Mouse (Mus musculus): Measurements from ENCODE around the gene Morn4.
A peak's percentile ranks its signal among the peaks of the same experiment; 100 is the strongest.

Gene Morn4

GRCm38 (mm10) chr19:42086166-42086565, at the start of gene Morn4:
Gene Morn4 (minus strand): TSS chr19:42086357.
- no peak for DNase-seq (ENCODE audit: extremely low read depth, low read depth, low spot score)

DNA sequence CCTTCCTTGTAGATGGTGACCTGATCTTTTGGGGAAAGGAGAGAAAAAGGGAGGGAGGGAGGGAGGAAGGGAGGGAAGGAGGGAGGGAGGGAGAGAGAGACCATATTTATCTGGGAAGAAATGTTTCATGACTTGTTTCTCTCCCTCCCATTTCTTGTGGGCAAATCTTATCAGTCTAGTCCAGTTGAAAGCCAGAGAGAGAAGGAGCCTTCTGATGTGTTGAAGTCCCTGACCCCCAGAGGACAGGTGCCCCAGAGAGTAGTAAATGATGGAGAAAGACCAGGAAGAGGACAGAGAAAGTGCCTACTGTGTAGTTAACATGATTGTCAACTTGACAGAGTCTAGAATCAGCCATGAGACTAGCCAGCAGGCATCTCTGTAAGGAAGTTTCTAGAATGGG, 48.9 kb upstream of the Morn4 start:
- DNase-seq (ENCODE audit: extremely low read depth, low read depth, low spot score) = no peak

DNA sequence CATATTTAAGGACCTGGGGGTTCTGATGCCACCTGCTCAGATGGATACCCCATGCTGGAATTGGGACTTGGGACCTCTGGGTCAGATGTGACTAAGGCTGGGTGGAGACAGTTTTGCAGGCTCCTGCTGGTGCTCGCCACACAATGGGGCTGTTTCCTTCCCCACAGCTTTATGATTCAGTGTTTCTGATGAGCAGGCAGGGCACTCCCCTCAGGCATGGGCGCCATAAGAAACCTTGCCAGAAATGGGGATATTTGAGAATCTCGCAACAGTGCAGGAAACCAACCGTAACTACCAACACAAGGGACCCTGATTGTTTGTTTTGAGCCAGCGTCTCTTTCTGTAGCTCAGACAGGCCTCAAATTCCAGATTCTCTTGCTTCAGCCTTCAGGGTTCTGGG, 44.9 kb upstream of the Morn4 start:
- no peak for DNase-seq (ENCODE audit: extremely low read depth, low read depth, low spot score)

- no peak for DNase-seq (ENCODE audit: extremely low read depth, low read depth, low spot score)
Observed at GRCm38 (mm10) chr19:42130294-42130606, 44.1 kb upstream of the Morn4 start.

DNA sequence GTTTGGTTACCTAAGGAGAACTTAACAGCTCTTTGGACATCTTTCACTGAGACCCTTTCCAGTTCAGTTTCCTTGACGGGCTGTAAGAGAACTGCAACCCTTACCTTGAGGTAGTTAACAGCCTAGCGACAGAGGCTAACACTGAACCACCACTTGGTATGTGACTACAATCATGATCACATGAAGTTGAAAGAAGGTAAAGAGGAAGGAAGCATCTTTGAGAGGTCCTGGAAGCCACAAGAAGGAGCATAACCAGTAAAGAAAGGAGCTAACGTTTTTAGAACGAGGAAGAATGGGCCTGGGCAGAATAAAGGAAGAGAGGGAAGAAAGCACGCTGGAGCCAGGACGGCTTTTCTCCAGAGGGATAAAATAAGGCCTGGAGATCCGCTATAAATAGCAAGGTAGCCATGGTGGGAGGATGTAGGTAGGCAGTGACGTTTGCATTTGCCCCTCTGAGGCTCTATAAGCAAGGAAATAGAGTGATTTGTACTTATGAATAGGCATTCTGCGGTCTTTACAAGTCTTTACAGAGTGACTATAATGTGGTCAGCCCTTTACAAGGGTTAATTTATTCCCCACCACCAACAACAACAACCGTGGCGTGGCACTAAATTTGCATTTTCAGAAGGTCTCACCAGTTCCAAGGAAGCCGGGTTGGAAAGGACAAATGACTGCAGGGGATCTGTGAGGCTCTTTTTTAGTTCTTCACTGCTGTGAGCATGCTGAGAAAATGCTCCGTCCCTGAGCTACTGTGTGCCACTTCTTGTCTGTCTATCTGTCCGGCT, 43.5 kb upstream of the Morn4 start:
- no peak for DNase-seq (ENCODE audit: extremely low read depth, low read depth, low spot score)

- peak; percentile 75 for DNase-seq (ENCODE audit: extremely low read depth, low read depth, low spot score)
Observed at GRCm38 (mm10) chr19:42128787-42129508, 42.8 kb upstream of the Morn4 start, which contains the start of gene Avpi1. Gene Avpi1 (minus strand): TSS chr19:42129059.

GRCm38 (mm10) chr19:42128052-42128740, 42.0 kb upstream of the Morn4 start:
- DNase-seq (ENCODE audit: extremely low read depth, low read depth, low spot score) = no peak

DNA sequence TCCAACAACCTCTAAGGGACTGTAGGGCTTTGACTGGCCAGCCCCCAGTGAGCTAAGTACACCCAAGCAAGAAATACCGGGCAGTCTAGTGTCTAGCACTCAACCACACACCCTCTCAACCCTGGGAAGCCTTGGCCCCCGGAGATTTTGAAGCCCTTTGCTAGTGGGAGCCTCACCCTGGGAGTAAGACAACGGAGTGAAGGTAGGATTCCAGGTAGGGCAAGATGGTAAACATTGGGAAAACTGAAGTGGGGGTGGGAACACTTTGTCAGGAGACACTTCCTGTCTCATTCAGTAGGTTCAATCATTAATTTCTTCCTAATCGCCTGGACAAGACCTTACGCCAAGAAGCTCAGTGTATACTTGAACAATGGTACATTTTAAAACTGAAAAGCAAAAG, 40.9 kb upstream of the Morn4 start:
- no peak for DNase-seq (ENCODE audit: extremely low read depth, low read depth, low spot score)

- DNase-seq (ENCODE audit: extremely low read depth, low read depth, low spot score) = no peak
Observed at GRCm38 (mm10) chr19:42126219-42126605, 40.1 kb upstream of the Morn4 start.

- DNase-seq (ENCODE audit: extremely low read depth, low read depth, low spot score) = no peak
Observed at GRCm38 (mm10) chr19:42125501-42126218, 39.5 kb upstream of the Morn4 start.

- DNase-seq (ENCODE audit: extremely low read depth, low read depth, low spot score) = no peak
Observed at GRCm38 (mm10) chr19:42124684-42125083, 38.5 kb upstream of the Morn4 start.

DNA sequence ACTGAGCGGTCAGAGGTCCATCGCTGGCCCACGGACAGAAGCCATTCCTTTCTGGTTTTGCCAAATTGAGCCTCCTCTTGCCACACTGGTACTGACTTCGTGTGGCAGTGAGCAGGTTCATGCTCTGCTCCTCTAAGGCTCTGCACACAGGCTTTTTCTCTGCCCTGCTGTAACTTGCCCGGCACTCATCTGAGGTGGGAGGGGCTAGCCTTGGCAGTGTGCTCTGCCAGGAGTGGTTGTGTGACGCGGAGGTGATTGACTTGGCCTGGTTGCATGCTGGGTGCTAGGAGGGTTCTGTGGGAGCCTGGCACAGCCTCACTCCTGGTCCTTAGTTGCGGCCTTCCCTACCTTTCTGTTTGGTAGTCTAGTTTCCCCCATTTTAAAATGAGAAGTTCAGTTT, 34.3 kb upstream of the Morn4 start:
- peak; percentile 40 for DNase-seq (ENCODE audit: extremely low read depth, low read depth, low spot score)

- no peak for DNase-seq (ENCODE audit: extremely low read depth, low read depth, low spot score)
Observed at GRCm38 (mm10) chr19:42118596-42118995, 32.4 kb upstream of the Morn4 start.

GRCm38 (mm10) chr19:42118142-42118541, 32.0 kb upstream of the Morn4 start:
- DNase-seq (ENCODE audit: extremely low read depth, low read depth, low spot score) = no peak

DNA sequence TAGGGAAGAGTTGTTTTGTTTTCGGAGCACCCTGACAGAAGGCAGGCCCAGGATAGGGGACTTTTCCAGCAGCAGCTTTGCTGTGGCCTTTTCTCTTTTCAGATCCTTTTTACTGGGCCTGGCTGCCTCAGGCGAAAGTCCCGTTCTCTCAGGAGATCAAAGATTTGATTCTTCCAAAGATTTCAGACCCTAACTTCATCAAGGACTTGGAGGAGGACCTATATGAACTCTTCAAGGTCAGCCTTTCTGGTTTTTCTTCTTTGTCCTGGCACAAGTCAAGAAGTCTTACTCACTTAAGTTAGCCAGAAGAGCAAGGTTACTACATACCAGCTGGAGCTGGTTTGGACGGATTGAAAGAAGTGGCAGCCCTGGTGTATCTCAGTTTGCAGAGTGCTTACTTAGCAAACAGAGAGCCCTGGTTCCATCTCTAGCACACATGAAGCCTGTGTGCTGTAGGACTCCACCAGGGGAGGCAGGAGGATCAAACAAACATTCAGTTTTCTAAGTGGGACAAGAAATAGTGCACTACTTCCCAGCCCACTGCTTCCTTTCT, 29.7 kb upstream of the Morn4 start:
- DNase-seq (ENCODE audit: extremely low read depth, low read depth, low spot score) = no peak

DNA sequence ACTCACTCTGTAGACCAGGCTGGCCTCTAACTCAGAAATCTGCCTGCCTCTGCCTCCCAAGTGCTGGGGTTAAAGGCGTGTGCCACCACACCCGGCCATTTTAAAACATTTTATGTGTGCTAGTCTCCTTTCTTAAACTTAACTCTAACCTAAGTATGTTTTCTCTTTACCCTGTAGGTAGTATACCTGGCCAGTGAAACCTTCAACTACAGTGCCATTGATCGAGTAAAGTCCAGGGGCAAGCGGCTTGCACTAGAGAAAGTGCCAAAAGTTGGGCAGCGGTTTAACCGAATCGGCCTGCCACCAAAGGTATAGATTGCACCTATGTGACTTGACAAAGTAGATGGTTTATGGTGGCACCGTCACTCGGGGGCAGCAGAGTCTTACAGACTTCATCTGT, 18.5 kb upstream of the Morn4 start:
- no peak for DNase-seq (ENCODE audit: extremely low read depth, low read depth, low spot score)

- no peak for DNase-seq (ENCODE audit: extremely low read depth, low read depth, low spot score)
Observed at GRCm38 (mm10) chr19:42099406-42099805, 13.2 kb upstream of the Morn4 start.

GRCm38 (mm10) chr19:42090637-42091141, 4.5 kb upstream of the Morn4 start:
- no peak for DNase-seq (ENCODE audit: extremely low read depth, low read depth, low spot score)

- DNase-seq (ENCODE audit: extremely low read depth, low read depth, low spot score) = peak; percentile 98
Observed at GRCm38 (mm10) chr19:42089748-42090595, 3.8 kb upstream of the Morn4 start, which contains the start of gene Pi4k2a. Gene Pi4k2a (plus strand): TSS chr19:42090470.
